ENCODE assay signal across 13 mouse cellular contexts in genomic region chr7:110565815-110566549, GRCm38 (mm10). TPM values are rescaled to one million over a fixed set of nuclear protein-coding genes. Genes with fewer than 3 reads are reported as not detected.
DNase-seq lines count a peak whose midpoint lies in the region; ATAC-seq lines count a peak whose summit lies in the region.
"Had no signal": no experiment of that assay in that cellular context is flagged by ENCODE, and none has a peak within 500 bp of the region (broad histone marks: within the 10 kb centered on the region; RNA-seq: fewer than 3 reads in every experiment).

No protein-coding gene starts in this region.

- no peak overlapping the region for H3K4me2 ChIP-seq in forebrain, embryonic 14.5 days (ENCODE audit: low read length)
- H3K4me2 ChIP-seq in midbrain, embryonic 16.5 days (ENCODE audit: low read length), result no peak overlapping the region
- H3K4me2 ChIP-seq: liver, embryonic 13.5 days; stomach, embryonic 15.5 days had no signal

- no peak overlapping the region for H3K9ac ChIP-seq in forebrain, embryonic 14.5 days (ENCODE audit: low read length)
- no peak overlapping the region for H3K9ac ChIP-seq in midbrain, embryonic 16.5 days (ENCODE audit: low read depth, low read length)
- H3K9ac ChIP-seq: forebrain, postnatal 0 days; liver, embryonic 13.5 days; stomach, embryonic 15.5 days had no signal

- WGBS in forebrain, embryonic 14.5 days, result 91% methylated on average over 4 of the region's 4 CpGs
- 88% methylated on average over 4 of the region's 4 CpGs for WGBS in forebrain, embryonic 10.5 days
- 88% methylated on average over 4 of the region's 4 CpGs for WGBS in midbrain, embryonic 16.5 days

- no peak overlapping the region for H3K27ac ChIP-seq in forebrain, embryonic 14.5 days (ENCODE audit: low read depth, low read length)
- H3K27ac ChIP-seq in forebrain, embryonic 10.5 days, result no peak overlapping the region
- no peak overlapping the region for H3K27ac ChIP-seq in midbrain, embryonic 16.5 days (ENCODE audit: low read length)
- H3K27ac ChIP-seq: layer of hippocampus, adult 2 months; liver, embryonic 13.5 days; stomach, embryonic 15.5 days had no signal

- no peaks in the 10 kb centered on the region for H3K36me3 ChIP-seq in forebrain, embryonic 14.5 days (ENCODE audit: control insufficient read depth, insufficient read depth, low read length)
- H3K36me3 ChIP-seq in forebrain, embryonic 10.5 days (replicated peaks), result 0 out of 2 replicates have a peak, but pooled peaks cover 3% of the 10 kb centered on the region
- no peaks in the 10 kb centered on the region for H3K36me3 ChIP-seq in midbrain, embryonic 16.5 days (ENCODE audit: control insufficient read depth, insufficient read depth, low read length)
- H3K36me3 ChIP-seq: liver, embryonic 13.5 days; stomach, embryonic 15.5 days had no signal

- H3K4me1 ChIP-seq in forebrain, embryonic 14.5 days (ENCODE audit: control insufficient read depth, insufficient read depth, low read length), result no peaks in the 10 kb centered on the region
- H3K4me1 ChIP-seq in forebrain, embryonic 10.5 days, result no peaks in the 10 kb centered on the region
- no peaks in the 10 kb centered on the region for H3K4me1 ChIP-seq in midbrain, embryonic 16.5 days (ENCODE audit: control insufficient read depth, insufficient read depth, low read length)
- H3K4me1 ChIP-seq: liver, embryonic 13.5 days; stomach, embryonic 15.5 days had no signal

- no peaks in the 10 kb centered on the region for H3K27me3 ChIP-seq in forebrain, embryonic 14.5 days (replicated peaks; ENCODE audit: control insufficient read depth, insufficient read depth, low read length)
- no peaks in the 10 kb centered on the region for H3K27me3 ChIP-seq in forebrain, embryonic 10.5 days (ENCODE audit: poor library complexity, severe bottlenecking)
- no peaks in the 10 kb centered on the region for H3K27me3 ChIP-seq in midbrain, embryonic 16.5 days (ENCODE audit: control insufficient read depth, insufficient read depth, low read depth, low read length)
- H3K27me3 ChIP-seq: liver, embryonic 13.5 days; stomach, embryonic 15.5 days had no signal

- ATAC-seq in forebrain, embryonic 14.5 days, result no peak
- ATAC-seq in CD4-positive, CD25-positive, alpha-beta regulatory T cell, adult 4 months, result no peak
- ATAC-seq in midbrain, embryonic 16.5 days, result no peak
- ATAC-seq: forebrain, postnatal 0 days had no signal

- no peak overlapping the region for H3K4me3 ChIP-seq in forebrain, embryonic 14.5 days (ENCODE audit: low read depth, low read length)
- H3K4me3 ChIP-seq in forebrain, embryonic 10.5 days, result no peak overlapping the region
- no peak overlapping the region for H3K4me3 ChIP-seq in midbrain, embryonic 16.5 days (ENCODE audit: low read depth, low read length)
- H3K4me3 ChIP-seq: layer of hippocampus, adult 2 months; liver, embryonic 13.5 days; stomach, embryonic 15.5 days had no signal

- DNase-seq in forebrain, embryonic 14.5 days (ENCODE audit: low spot score), result peak; percentile 18
- DNase-seq in forebrain, embryonic 10.5 days (ENCODE audit: extremely low spot score, low spot score), result no peak
- DNase-seq in 3T3-L1 (ENCODE audit: low read depth, low spot score), result peak; percentile 67
- peak; percentile 84 for DNase-seq in cerebellum, adult 8-10 months
- peak; percentile 32 for DNase-seq in heart, postnatal 4 days
- DNase-seq in embryo, embryonic 9.5 days (ENCODE audit: extremely low spot score), result no peak
- DNase-seq: forebrain, postnatal 0 days; liver, embryonic 13.5 days; retina, postnatal 1 day had no signal

- no peaks in the 10 kb centered on the region for H3K9me3 ChIP-seq in forebrain, embryonic 14.5 days (replicated peaks; ENCODE audit: control insufficient read depth, low read length)
- no peaks in the 10 kb centered on the region; the same call in 1 of the 2 replicates for H3K9me3 ChIP-seq in forebrain, embryonic 10.5 days
- H3K9me3 ChIP-seq in midbrain, embryonic 16.5 days (replicated peaks; ENCODE audit: control insufficient read depth, low read length, poor library complexity, severe bottlenecking), result no peaks in the 10 kb centered on the region
- H3K9me3 ChIP-seq: liver, embryonic 13.5 days; stomach, embryonic 15.5 days had no signal

RNA-seq across cellular contexts. Expression of gene Sbf2, which starts 48.7 kb away (rescaled TPM):
- 44.0 and 60.8 TPM in 2 replicates for polyA plus RNA-seq in forebrain, embryonic 14.5 days (2014; fragmentation: Nextera tagmentation; extraction: Ambion mirVana)
- polyA plus RNA-seq in forebrain, embryonic 10.5 days (2016; fragmentation: Nextera tagmentation; extraction: Ambion mirVana), result 31.0 and 32.3 TPM in 2 replicates
- total RNA-seq in heart, postnatal 4 days (2021), result 10 to 100 TPM; 68.4 to 70.1 TPM
- 1 to 10 TPM; 1.2 to 3.1 TPM for polyA plus RNA-seq in CD4-positive, CD25-positive, alpha-beta regulatory T cell, adult 4 months (2017; shearing (Covaris generic))
- 57.1 and 66.3 TPM in 2 replicates for polyA plus RNA-seq in midbrain, embryonic 16.5 days (2015; fragmentation: Nextera tagmentation; extraction: Ambion mirVana)

Comparison
In these comparisons a context has a peak if more than half of its experiments do, and no peak if none do; other contexts are left out.
1. DNase-seq: peak in forebrain, embryonic 14.5 days (single experiment), 3T3-L1 (single experiment), cerebellum, adult 8-10 months (single experiment) and heart, postnatal 4 days (single experiment); none in forebrain, embryonic 10.5 days (single experiment) and embryo, embryonic 9.5 days (single experiment).